Mouse (Mus musculus) forebrain, embryonic 13.5 days (tissue): ENCODE results near the gene Dot1l. TPM values are rescaled to one million over a fixed set of nuclear protein-coding genes. Genes with fewer than 3 reads are reported as not detected.

Experiments
- ATAC-seq: fragments of 200-750 bp; cut with Nextera tagmentation; 2 replicates; pipeline ENCODE4 v1.8.0; 2017
- H3K27ac ChIP-seq: fragments of 300-500 bp; sonication (generic); 2 replicates; pipeline ENCODE4 v1.5.1; 2015; ENCODE audit warnings: inconsistent platforms, mild to moderate bottlenecking, moderate library complexity
- H3K27me3 ChIP-seq: fragments of 300-500 bp; sonication (generic); 2 replicates; pipeline ENCODE4 v1.6.1; 2015; ENCODE audit warnings: mild to moderate bottlenecking, inconsistent platforms
- H3K36me3 ChIP-seq: fragments of 300-500 bp; sonication (generic); 2 replicates; pipeline ENCODE4 v1.6.1; 2015; ENCODE audit warnings: mild to moderate bottlenecking, inconsistent platforms; ENCODE audit not compliant: poor library complexity, severe bottlenecking
- H3K4me1 ChIP-seq: fragments of 300-500 bp; sonication (generic); 2 replicates; pipeline ENCODE4 v1.6.1; 2015; ENCODE audit warnings: inconsistent platforms
- H3K4me2 ChIP-seq: fragments of 300-500 bp; sonication (generic); 2 replicates; pipeline ENCODE4 v1.6.1; 2015; ENCODE audit warnings: inconsistent platforms, mild to moderate bottlenecking, moderate library complexity
- H3K4me3 ChIP-seq: fragments of 300-500 bp; sonication (generic); 2 replicates; pipeline ENCODE4 v1.5.1; 2015; ENCODE audit warnings: mild to moderate bottlenecking, inconsistent platforms
- H3K9ac ChIP-seq: fragments of 300-500 bp; sonication (generic); 2 replicates; pipeline ENCODE4 v1.6.1; 2015; ENCODE audit warnings: mild to moderate bottlenecking, inconsistent platforms
- H3K9me3 ChIP-seq: fragments of 300-500 bp; sonication (generic); replicated peaks from 2 replicates; pipeline ENCODE4 v1.6.1; 2016; ENCODE audit warnings: inconsistent platforms
- WGBS: fragments of 180-500 bp; shearing (Covaris S2); methylation state at CpG from one replicate; pipeline ENCODE4 v1.1.7; 2015; 5-methylcytosine and 5-hydroxymethylcytosine counted together
- polyA plus RNA-seq: library from polyadenylated mRNA; unstranded; fragments of >200 nt; fragmentation: Nextera tagmentation; extraction: Ambion mirVana; gene quantifications from 2 replicates; pipeline ENCODE4 v1.2.1, GENCODE M21; 2015

The Dot1l gene
- 19.9 and 21.1 TPM in 2 replicates for polyA plus RNA-seq

DNA sequence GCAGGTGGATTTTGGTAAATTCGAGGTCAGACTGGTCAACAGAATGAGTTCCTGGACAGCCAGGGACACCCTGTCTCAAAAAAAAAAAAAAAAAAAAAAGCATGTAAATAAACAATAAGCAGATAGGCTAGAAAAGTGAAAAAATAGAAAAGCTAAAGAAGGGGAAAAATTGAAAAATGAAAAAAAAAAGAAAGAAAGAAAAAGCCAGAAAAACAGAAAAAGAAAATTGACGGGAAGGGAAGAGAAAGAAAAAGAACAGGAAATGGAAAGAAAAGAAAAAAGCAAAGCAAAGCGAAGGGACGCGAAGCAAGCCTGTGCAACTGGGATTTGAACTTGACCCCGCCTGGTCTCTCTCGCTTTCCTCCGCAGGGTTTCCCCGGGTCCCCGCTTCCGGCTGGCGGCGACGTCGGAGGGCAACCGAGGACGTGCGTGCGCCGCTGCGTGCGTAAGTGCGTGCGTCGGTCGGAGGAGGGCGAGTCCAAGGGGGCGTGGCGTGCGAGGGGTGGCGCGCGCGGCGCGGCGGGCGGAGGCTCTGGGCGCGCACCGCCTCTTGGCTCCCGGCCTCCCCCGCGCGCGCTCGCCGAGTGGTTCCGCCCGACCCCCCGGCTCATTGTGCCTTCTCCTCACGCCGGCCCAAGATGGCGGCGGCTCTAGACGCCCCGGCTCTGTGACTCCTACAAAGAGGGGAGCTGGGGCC lies at the start of gene Dot1l:
Gene Dot1l, plus strand, starts transcription at position 613 of the 697 bp plus-strand sequence.
- peak within 1 kb of the TSS; percentile 80 for H3K27ac ChIP-seq
- 1% methylated on average over 51 of the region's 57 CpGs for WGBS
- H3K9ac ChIP-seq: peak within 1 kb of the TSS; percentile 96
- ATAC-seq: peak; percentile 91
- H3K9me3 ChIP-seq: no peaks in the 10 kb centered on the region
- H3K4me2 ChIP-seq: peak within 1 kb of the TSS; percentile 100
- peak within 1 kb of the TSS; percentile 97 for H3K4me3 ChIP-seq
- H3K36me3 ChIP-seq: no peaks in the 10 kb centered on the region
- H3K27me3 ChIP-seq: no peaks in the 10 kb centered on the region
- H3K4me1 ChIP-seq: peaks cover 55% of the 10 kb centered on the region

DNA sequence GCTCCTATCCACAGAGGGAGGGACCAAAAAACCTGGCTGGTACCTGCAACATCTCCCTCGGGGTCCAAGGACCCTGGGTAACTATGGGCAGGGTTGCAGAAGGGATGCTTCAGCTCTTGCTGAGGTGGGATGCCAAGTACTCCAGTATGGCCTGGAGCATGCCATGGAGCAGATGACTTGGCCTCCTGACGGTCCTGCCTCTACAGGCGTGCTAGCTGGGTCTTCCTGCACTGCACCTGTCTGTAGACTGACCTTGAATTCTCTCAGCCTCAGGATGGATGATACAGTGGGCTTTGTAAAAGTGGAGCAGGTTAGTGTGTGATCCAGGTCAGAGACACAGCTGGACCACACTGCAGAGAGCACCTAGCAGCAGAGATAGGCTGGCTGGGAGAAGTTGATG lies 49.5 kb upstream of the Dot1l start:
- Histone ChIP-seq H3K4me1 (peaks cover 27% of the 10 kb centered on the region), H3K9ac (no peak overlapping the region), H3K27me3 (no peaks in the 10 kb centered on the region), H3K4me2 (no peak overlapping the region), H3K9me3 (no peaks in the 10 kb centered on the region), H3K36me3 (peaks cover 52% of the 10 kb centered on the region), H3K4me3 (no peak overlapping the region), H3K27ac (no peak overlapping the region)
- ATAC-seq: no peak
- 84% methylated on average over 3 of the region's 3 CpGs for WGBS

GRCm38 (mm10) chr10:80710834-80711233 lies 44.2 kb upstream of the Dot1l start:
- no peaks in the 10 kb centered on the region for H3K4me1 ChIP-seq
- no peak overlapping the region for H3K9ac ChIP-seq
- WGBS: 91% methylated on average over 3 of the region's 3 CpGs
- no peaks in the 10 kb centered on the region for H3K9me3 ChIP-seq
- no peak overlapping the region for H3K4me2 ChIP-seq
- H3K27me3 ChIP-seq: no peaks in the 10 kb centered on the region
- H3K36me3 ChIP-seq: peaks cover 100% of the 10 kb centered on the region
- H3K27ac ChIP-seq: no peak overlapping the region
- ATAC-seq: no peak
- H3K4me3 ChIP-seq: no peak overlapping the region

GRCm38 (mm10) chr10:80717281-80717680 lies 37.7 kb upstream of the Dot1l start:
- Histone ChIP-seq H3K27ac (no peak overlapping the region), H3K36me3 (peaks cover 98% of the 10 kb centered on the region), H3K4me1 (no peaks in the 10 kb centered on the region), H3K4me2 (no peak overlapping the region), H3K4me3 (no peak overlapping the region), H3K27me3 (no peaks in the 10 kb centered on the region), H3K9ac (no peak overlapping the region), H3K9me3 (no peaks in the 10 kb centered on the region)
- no peak for ATAC-seq
- WGBS: 82% methylated on average over 1 of the region's 1 CpGs

- ATAC-seq: no peak
- WGBS: 95% methylated on average over 5 of the region's 5 CpGs
- H3K9me3 ChIP-seq: no peaks in the 10 kb centered on the region
Measured at GRCm38 (mm10) chr10:80727369-80728127, 27.5 kb upstream of the Dot1l start.

GRCm38 (mm10) chr10:80732611-80733101 lies 22.4 kb upstream of the Dot1l start:
- H3K36me3 ChIP-seq: peaks cover 80% of the 10 kb centered on the region
- no peak for ATAC-seq
- no peak overlapping the region for H3K9ac ChIP-seq
- no peak overlapping the region for H3K4me3 ChIP-seq
- H3K9me3 ChIP-seq: no peaks in the 10 kb centered on the region
- no peaks in the 10 kb centered on the region for H3K27me3 ChIP-seq
- no peak overlapping the region for H3K27ac ChIP-seq
- 93% methylated on average over 6 of the region's 6 CpGs for WGBS
- H3K4me1 ChIP-seq: peaks cover 9% of the 10 kb centered on the region
- no peak overlapping the region for H3K4me2 ChIP-seq

More at GRCm38 (mm10) chr10:80727369-80728127, 27.5 kb upstream of the Dot1l start:
- peaks cover 100% of the 10 kb centered on the region for H3K36me3 ChIP-seq
- no peak overlapping the region for H3K4me2 ChIP-seq
- H3K4me3 ChIP-seq: no peak overlapping the region
- no peaks in the 10 kb centered on the region for H3K4me1 ChIP-seq
- H3K27ac ChIP-seq: no peak overlapping the region
- no peak overlapping the region for H3K9ac ChIP-seq
- no peaks in the 10 kb centered on the region for H3K27me3 ChIP-seq

DNA sequence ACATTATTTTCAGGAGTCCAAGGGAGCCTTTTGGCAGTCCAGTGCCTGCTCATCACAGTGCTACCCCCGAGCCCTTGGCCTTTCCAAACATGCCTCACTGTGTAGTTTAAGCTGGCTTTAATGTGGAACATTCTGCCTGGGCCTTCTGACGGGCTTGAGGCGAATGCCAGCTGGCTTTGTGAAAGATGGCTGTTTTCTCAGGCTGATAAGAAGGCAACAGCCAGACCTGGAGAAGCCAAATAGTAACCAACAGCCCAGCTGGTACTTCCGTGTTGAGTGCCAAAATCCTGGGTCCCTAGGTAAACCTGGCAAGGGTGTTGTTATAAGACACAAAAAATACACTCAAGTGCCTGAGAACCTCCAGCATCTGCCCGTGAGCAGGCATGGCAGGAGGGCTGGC lies 18.3 kb upstream of the Dot1l start:
- no peak; the same call in 1 of the 2 replicates for ATAC-seq
- H3K36me3 ChIP-seq: peaks cover 45% of the 10 kb centered on the region
- no peak overlapping the region for H3K9ac ChIP-seq
- H3K4me2 ChIP-seq: no peak overlapping the region
- 75% methylated on average over 5 of the region's 5 CpGs for WGBS
- peak overlapping the region; percentile 60 for H3K27ac ChIP-seq
- H3K27me3 ChIP-seq: no peaks in the 10 kb centered on the region
- H3K4me3 ChIP-seq: no peak overlapping the region
- H3K4me1 ChIP-seq: peaks cover 36% of the 10 kb centered on the region
- H3K9me3 ChIP-seq: no peaks in the 10 kb centered on the region

- no peak for ATAC-seq
- Histone ChIP-seq H3K36me3 (peaks cover 28% of the 10 kb centered on the region), H3K27ac (no peak overlapping the region), H3K4me2 (no peak overlapping the region), H3K9me3 (no peaks in the 10 kb centered on the region), H3K4me1 (peaks cover 40% of the 10 kb centered on the region), H3K9ac (no peak overlapping the region), H3K4me3 (no peak overlapping the region), H3K27me3 (no peaks in the 10 kb centered on the region)
- 71% methylated on average over 1 of the region's 1 CpGs for WGBS
Measured at GRCm38 (mm10) chr10:80738657-80739056, 16.3 kb upstream of the Dot1l start.

GRCm38 (mm10) chr10:80741146-80741545 lies 13.9 kb upstream of the Dot1l start:
- peak overlapping the region; percentile 98 for H3K9ac ChIP-seq
- H3K27ac ChIP-seq: no peak overlapping the region

GRCm38 (mm10) chr10:80741634-80742179 lies 13.3 kb upstream of the Dot1l start:
- Histone ChIP-seq H3K27me3 (0 out of 2 replicates have a peak, but pooled peaks cover 7% of the 10 kb centered on the region), H3K9ac (peak overlapping the region; percentile 98), H3K4me3 (peak overlapping the region; percentile 99), H3K27ac (peak overlapping the region; percentile 78), H3K9me3 (no peaks in the 10 kb centered on the region), H3K4me1 (peaks cover 40% of the 10 kb centered on the region), H3K4me2 (peak overlapping the region; percentile 99), H3K36me3 (peaks cover 15% of the 10 kb centered on the region)
- 0% methylated on average over 45 of the region's 46 CpGs for WGBS
- ATAC-seq: no peak; the same call in 1 of the 2 replicates

More at GRCm38 (mm10) chr10:80741146-80741545, 13.9 kb upstream of the Dot1l start:
- WGBS: 36% methylated on average over 5 of the region's 5 CpGs
- H3K9me3 ChIP-seq: no peaks in the 10 kb centered on the region
- H3K4me1 ChIP-seq: peaks cover 40% of the 10 kb centered on the region
- H3K36me3 ChIP-seq: peaks cover 15% of the 10 kb centered on the region
- peak overlapping the region; percentile 99 for H3K4me2 ChIP-seq
- ATAC-seq: no peak
- peak overlapping the region; percentile 99 for H3K4me3 ChIP-seq
- 0 out of 2 replicates have a peak, but pooled peaks cover 4% of the 10 kb centered on the region for H3K27me3 ChIP-seq

- Histone ChIP-seq H3K27ac (peak within 1 kb of the TSS; percentile 78), H3K4me3 (peak within 1 kb of the TSS; percentile 99), H3K9ac (peak within 1 kb of the TSS; percentile 98), H3K27me3 (0 out of 2 replicates have a peak, but pooled peaks cover 7% of the 10 kb centered on the region), H3K36me3 (peaks cover 9% of the 10 kb centered on the region), H3K9me3 (no peaks in the 10 kb centered on the region), H3K4me2 (peak within 1 kb of the TSS; percentile 99), H3K4me1 (peaks cover 34% of the 10 kb centered on the region)
- ATAC-seq: peak; percentile 100
- WGBS: 3% methylated on average over 25 of the region's 25 CpGs
Measured at GRCm38 (mm10) chr10:80742180-80742978, 12.6 kb upstream of the Dot1l start, which contains the start of gene Ap3d1. Gene Ap3d1 (minus strand): TSS chr10:80742264.
